Mouse (Mus musculus) megakaryocyte, adult 5-6 weeks (primary cell): ENCODE measurements around the gene Fbxo44. TPM values are rescaled to one million over a fixed set of nuclear protein-coding genes. Genes with fewer than 3 reads are reported as not detected.
A peak's percentile ranks its signal among the peaks of the same experiment; 100 is the strongest.
"Not testable (repeated sequence)": the region's sequence is repeated elsewhere in the genome, so short reads cannot be mapped to it uniquely, and the experiment has no call there.

Experiments
- ATAC-seq: 2 replicates; pipeline ENCODE4 v1.8.0; 2016; ENCODE audit warnings: mild to moderate bottlenecking, inconsistent platforms; ENCODE audit not compliant: poor library complexity, severe bottlenecking
- total RNA-seq, 2 experiments: library from RNA; stranded (forward) in 1 of 2; stranded (reverse) in 1 of 2; fragments of 153-499, 151-499 nt in 1 of 2; fragments of 221-1000, 200-1000 nt in 1 of 2; gene quantifications; 2 replicates each; pipeline versions ENCODE4 v1.2.3 to v1.2.4; 2015 to 2017

Fbxo44 gene
- total RNA-seq (2015) (0.93 TPM in 1 of 2 replicates, not detected in the other), total RNA-seq (2017) (0.61 and 0.77 TPM in 2 replicates)

DNA sequence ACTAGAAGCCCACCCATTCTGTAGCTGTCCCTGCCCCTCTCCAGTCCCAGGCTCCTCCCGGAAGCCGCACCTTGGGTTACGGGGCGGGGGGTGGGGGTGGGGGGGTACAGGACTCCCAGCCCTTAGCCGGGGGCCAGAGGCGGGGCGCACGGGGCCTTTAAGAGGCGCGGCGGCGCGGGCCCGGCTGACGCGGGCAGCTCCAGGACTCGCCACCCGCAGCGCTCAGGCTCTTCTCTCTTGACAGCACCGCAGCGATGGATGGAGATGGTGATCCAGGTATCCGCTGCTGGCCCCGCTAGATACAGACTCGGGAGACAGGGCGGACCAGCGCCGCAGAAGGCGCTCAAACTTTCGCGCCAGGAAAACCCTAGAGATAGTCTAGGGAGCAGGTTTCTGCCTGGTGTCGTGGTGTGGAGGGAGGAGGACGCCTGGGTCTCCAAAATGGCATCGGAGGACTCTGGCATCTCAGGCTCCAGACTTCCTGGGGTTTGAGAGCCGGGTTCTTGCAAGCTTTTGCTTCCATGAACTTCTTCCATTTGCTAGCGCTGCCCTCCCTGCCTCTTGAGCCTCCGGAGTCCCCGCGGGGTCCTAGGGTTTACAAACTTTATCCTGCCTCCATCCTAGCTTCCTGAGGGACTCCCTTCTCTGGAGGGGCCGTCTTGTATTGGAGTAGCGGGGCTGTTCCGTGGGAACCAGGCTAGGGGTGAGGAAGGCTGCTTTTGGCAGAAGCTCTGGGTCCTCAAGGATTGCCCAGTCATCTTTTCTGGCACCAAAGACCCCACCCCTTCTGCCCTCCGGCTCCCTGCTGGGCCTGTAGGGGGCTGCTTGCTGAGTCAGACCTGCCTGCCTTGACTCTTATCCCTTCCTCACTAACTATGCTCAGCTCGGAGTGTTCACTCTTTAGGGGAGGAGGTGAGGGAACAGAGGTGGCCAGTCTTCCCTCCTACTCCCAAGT lies at the start of gene Fbxo44, which contains the start of gene Fbxo2:
Fbxo44 (minus strand) TSS at position 47 of the 955 bp plus-strand sequence.
Fbxo2 (plus strand) TSS at position 186 of the 955 bp plus-strand sequence.
- ATAC-seq = no peak

GRCm38 (mm10) chr4:148204873-148205232 lies 44.6 kb upstream of the Fbxo44 start:
- no peak for ATAC-seq

- peak; percentile 45; the same call in 1 of the 2 replicates for ATAC-seq
Measured at GRCm38 (mm10) chr4:148204061-148204872, 44.0 kb upstream of the Fbxo44 start.

- ATAC-seq = no peak
Measured at GRCm38 (mm10) chr4:148203557-148203956, 43.3 kb upstream of the Fbxo44 start.

DNA sequence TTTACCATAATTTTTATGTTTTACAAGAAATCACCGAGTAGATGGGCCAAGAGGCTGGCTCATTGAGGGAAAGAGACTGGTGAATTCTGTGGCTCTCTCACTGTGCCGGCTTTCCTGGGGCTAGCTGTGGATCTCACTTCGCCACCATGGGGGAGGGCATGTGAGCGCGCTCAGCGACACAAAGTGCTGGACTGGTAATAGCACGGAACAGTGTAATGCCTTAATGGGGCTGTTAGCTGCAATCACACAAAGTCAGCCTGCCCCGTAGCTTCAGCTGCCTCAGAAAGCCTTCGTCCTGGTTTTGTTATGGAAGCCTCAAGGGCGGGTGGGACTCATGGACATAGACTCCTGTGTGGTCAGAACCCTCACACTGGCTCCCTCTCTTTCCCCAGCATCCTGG lies 38.4 kb upstream of the Fbxo44 start:
- ATAC-seq = no peak

GRCm38 (mm10) chr4:148194400-148194799 lies 34.1 kb upstream of the Fbxo44 start:
- ATAC-seq = no peak

GRCm38 (mm10) chr4:148192707-148193245 lies 32.5 kb upstream of the Fbxo44 start:
- no peak for ATAC-seq

DNA sequence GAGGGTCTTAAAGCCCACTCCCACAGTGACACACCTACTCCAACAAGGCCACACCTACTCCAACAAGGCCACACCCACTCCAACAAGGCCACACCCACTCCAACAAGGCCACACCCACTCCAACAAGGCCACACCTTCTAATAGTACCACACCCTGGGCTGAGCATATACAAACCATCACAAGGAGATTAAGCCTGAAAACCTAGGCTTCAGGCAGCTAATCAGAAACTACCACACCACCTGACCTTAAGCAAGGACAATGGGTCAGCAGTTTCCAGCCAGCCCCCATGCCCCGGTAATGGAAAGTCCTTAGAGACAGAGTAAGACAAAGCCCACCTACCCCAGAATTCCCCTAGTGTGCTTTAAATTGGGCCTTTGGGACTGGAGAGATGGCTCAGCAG lies 28.5 kb upstream of the Fbxo44 start:
- ATAC-seq = not testable (repeated sequence)

DNA sequence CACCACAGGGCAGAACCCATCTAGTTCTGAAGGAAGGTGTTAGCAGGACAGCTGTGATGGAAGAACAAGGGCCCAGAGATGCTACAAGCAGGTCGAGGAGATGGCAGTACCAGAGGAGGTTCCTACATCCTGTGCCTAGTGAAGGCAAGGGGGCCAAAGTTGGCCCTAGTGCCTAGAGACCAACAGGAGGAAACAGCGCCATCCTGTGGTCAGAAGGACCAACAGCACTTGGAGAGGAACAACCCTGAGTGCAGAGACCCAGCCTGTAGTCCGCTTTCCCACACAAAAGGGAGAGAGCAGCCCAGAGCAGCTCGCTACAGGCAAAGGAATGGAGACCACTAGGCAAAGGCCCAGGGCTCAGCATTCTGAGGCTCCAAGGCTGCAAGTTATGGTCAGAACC lies 25.5 kb upstream of the Fbxo44 start:
- no peak for ATAC-seq

- ATAC-seq = no peak
Measured at GRCm38 (mm10) chr4:148184564-148184963, 24.3 kb upstream of the Fbxo44 start.

DNA sequence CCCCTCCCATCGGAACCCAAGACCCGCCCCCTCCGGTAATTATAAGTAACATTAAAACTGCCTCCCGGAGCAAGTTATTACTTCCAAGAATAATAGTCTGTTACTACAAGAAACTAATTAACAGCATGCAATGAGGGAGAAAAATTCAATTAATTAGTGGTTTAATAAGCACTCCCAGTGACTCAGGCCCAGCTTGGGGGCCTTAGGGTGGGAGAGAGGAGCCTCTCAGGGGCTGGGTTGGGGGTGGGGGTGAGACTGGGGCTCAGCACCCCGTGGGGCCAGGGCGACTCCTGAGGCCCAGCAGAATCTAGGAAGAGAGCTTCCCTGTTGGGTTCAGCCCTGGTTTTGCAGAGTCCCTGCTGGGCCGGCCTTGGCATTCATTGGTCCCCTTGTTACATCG lies 22.1 kb upstream of the Fbxo44 start:
- no peak for ATAC-seq

DNA sequence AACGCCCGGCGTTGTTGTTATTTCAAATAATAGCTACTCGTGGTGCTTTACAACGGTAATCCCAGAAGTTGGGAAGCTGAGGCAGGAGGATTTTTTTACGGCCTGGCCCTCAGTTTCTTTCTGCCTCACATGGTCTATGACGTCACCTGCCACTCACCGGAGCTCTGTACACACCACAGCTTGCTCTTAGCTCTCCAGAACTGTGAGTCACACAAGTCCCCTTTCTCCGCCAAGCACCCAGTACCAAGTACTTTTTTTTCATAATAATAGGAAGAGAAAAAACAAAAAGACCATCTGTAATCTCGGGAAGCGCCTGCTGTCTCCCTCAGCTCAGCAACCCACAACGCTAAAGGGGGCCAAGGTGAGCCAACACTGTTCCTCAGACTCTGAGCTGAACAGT lies 21.2 kb upstream of the Fbxo44 start:
- no peak for ATAC-seq

DNA sequence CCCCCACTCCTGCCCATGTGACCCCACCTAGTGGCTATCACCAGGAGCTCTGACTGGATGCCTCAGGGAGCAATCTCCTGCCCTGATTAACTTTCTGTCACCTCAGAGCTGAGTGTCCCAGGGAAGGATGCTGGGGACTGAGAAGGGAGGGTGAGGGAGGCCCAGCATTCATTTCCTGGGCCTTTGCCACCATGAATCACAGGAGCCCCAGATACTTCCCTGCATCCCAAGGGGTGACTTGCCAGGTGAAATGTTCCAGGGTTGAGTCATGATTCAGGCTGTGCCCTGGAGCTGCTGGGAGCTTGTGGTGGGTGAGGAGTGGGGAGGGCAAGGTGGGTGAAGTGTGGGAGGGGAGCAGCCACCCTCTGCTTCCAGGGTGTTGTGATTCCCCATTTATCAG lies 17.4 kb upstream of the Fbxo44 start:
- ATAC-seq = no peak

DNA sequence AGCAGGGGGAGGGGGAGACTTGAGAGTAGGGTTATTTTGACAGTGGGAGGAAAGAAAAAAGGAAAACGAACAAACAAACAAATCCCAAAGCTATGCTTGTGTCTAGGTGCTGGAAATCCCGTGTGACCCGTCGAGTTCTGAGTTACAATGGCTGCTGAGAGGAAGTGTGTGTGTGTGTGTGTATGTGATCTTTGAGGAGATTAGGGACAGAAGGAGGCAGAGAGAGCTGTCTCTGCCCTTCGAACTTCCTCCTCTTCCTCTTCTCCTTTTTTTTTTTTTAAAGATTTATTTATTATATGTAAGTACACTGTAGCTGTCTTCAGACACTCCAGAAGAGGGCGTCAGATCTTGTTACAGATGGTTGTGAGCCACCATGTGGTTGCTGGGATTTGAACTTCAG lies 16.3 kb upstream of the Fbxo44 start:
- not testable (repeated sequence) for ATAC-seq

- no peak for ATAC-seq
Measured at GRCm38 (mm10) chr4:148174495-148174862, 14.2 kb upstream of the Fbxo44 start.

DNA sequence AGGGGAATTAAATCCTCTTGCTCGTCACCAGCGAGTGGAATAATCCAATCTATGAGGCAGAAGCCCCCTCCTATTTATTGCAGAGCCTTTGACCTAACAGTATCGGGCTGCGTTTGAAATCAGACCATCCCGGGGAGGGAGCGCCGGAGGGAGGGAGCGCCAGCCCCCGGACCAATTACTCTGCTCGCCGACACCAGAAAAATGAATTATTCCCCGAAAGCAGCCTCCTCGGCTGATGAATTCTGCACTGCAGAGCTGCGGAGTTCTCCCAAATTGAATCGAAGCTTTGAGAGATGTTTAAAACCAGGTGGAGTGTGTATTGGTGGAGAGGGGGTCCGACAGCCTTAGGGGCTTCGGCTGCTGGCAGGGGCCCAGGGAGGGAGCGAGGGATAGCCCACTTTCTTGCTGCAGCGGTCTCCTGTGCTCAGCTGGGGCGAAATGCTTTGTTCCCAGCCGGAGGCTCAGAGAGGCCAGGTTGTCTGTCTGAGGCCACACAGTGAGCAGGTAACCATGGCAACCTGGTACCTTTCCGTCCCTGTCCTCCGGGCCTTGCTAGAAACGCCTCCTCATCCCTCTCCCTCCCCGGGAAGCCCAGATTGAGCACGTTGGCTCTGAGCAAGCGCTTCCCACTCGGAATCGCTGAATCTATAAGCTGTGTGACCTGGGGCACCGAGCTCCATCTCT lies 13.7 kb upstream of the Fbxo44 start:
- no peak for ATAC-seq

DNA sequence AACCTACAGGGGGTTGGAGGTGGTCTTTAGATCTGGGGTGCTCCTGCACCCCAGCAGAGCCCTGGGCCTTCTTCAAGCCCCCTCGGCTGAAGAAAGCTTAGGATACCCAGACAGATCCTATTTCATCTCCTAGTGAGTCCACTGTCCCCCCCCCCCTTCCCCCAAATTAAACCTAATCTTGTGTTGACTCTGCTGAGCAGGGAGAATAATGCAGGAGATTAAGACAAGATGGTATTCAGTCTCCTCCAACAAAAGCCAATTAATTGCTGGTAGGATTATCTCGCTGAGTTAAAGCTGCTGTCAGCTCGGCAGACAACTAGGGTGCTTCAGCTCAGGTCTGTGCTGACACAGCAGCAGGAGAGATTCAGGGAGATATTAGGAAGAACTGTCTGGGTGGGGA lies 11.0 kb upstream of the Fbxo44 start:
- no peak for ATAC-seq

- peak; percentile 49; the same call in 1 of the 2 replicates for ATAC-seq
Measured at GRCm38 (mm10) chr4:148170842-148171241, 10.6 kb upstream of the Fbxo44 start.

GRCm38 (mm10) chr4:148169586-148169985 lies 9.3 kb upstream of the Fbxo44 start:
- no peak for ATAC-seq

GRCm38 (mm10) chr4:148168287-148168686 lies 8.0 kb upstream of the Fbxo44 start:
- peak; percentile 58 for ATAC-seq

GRCm38 (mm10) chr4:148166986-148167385 lies 6.7 kb upstream of the Fbxo44 start:
- peak; percentile 29; the same call in 1 of the 2 replicates for ATAC-seq
